ENCODE assay signal across 8 mouse cellular contexts in the genomic region with DNA sequence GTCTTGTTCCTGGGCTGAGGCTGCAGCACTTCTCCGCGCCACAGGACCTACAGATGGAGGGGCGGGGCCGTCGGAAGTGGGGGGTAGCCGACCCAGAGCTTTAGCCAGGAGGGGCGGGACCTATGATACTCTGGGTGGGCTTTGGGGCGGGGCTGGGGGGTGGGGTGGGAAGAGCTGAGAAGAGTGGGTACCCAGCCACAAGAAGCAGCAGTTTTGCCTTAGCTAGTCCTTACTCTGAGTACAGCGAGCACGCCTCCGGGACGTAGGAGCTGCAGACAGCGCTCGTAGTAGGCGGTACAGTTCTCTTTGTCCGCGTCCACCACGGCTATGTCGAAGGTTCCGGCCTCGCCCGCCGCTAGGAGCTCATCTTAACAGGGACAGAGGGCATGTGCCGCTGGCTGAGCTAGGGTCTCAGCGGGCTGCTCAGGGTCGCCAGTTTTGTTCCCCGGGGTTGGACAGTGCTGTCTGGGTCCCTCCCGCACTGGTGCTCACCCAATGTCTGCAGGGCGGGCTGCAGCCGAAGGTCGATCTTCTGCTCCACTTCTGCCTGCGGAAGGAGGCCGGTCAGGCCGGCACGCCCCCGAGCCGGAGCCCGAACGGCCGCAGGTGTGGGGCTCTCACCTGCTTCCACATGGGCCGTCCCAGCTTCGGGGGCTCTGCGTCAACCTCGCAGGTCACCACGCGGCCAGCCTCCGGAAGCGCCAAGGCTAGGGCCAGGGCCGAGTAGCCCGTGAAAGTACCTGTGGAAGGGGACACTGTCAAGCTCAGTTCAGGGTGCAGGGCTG. TPM values are rescaled to one million over a fixed set of nuclear protein-coding genes. Genes with fewer than 3 reads are reported as not detected.
DNase-seq lines count a peak whose midpoint lies in the region; ATAC-seq and TF ChIP-seq lines count a peak whose summit lies in the region.

No protein-coding gene starts in this region.

- H3K4me1 ChIP-seq in heart, embryonic 10.5 days: peaks cover 70% of the 10 kb centered on the region
- no peaks in the 10 kb centered on the region for H3K4me1 ChIP-seq in embryonic fibroblast, embryonic 13.5 days (ENCODE audit: control insufficient read depth, insufficient read depth, low read length)
- peaks cover 8% of the 10 kb centered on the region for H3K4me1 ChIP-seq in hindbrain, embryonic 16.5 days (ENCODE audit: control insufficient read depth, insufficient read depth, low read depth, low read length)
- H3K4me1 ChIP-seq in liver, adult 2 months (ENCODE audit: control insufficient read depth, insufficient read depth, low read length): peaks cover 7% of the 10 kb centered on the region

- peak; percentile 49; the same call in 1 of the 2 replicates for TF ChIP-seq POLR2A in embryonic fibroblast, embryonic 13.5 days (IDR thresholded peaks at IDR 0.05; ENCODE audit: low read depth, low read length)
- no peak for TF ChIP-seq POLR2A in liver, adult 2 months (IDR thresholded peaks at IDR 0.05; ENCODE audit: extremely low read depth, insufficient read depth, low read length)
- TF ChIP-seq POLR2A in myocyte (IDR thresholded peaks at IDR 0.05; ENCODE audit: insufficient read length, low read depth): peak; percentile 8

- H3K36me3 ChIP-seq in heart, embryonic 10.5 days: peaks cover 48% of the 10 kb centered on the region
- H3K36me3 ChIP-seq in hindbrain, embryonic 16.5 days (ENCODE audit: control insufficient read depth, insufficient read depth, low read length): peaks cover 7% of the 10 kb centered on the region
- H3K36me3 ChIP-seq in liver, adult 2 months (ENCODE audit: control insufficient read depth, insufficient read depth, low read length): peaks cover 10% of the 10 kb centered on the region
- H3K36me3 ChIP-seq in myocyte (ENCODE audit: control insufficient read depth, insufficient read depth): peaks cover 30% of the 10 kb centered on the region

- peak; percentile 6 for ATAC-seq in activated CD4-positive, CD25-positive, alpha-beta regulatory T cell, adult 4 months
- peak; percentile 51 for ATAC-seq in hindbrain, embryonic 16.5 days

- H3K9ac ChIP-seq in hindbrain, embryonic 16.5 days (ENCODE audit: low read depth, low read length): peak overlapping the region; percentile 92
- peak overlapping the region; percentile 65 for H3K9ac ChIP-seq in liver, adult 2 months (ENCODE audit: low read depth, low read length)

- peak; percentile 90 for DNase-seq in heart, embryonic 10.5 days (ENCODE audit: low spot score)
- DNase-seq in heart, adult 8-10 months (ENCODE audit: low spot score): no peak
- DNase-seq in liver, adult 2 months (ENCODE audit: extremely low read depth, low read depth, low spot score): no peak
- DNase-seq in thymus, postnatal 0 days (ENCODE audit: low spot score): peak; percentile 63

- TF ChIP-seq CTCF in embryonic fibroblast, embryonic 13.5 days (IDR thresholded peaks at IDR 0.05; ENCODE audit: borderline replicate concordance, insufficient read depth, low read length): no peak
- no peak for TF ChIP-seq CTCF in liver, adult 2 months (IDR thresholded peaks at IDR 0.05; ENCODE audit: low read depth, low read length)

- WGBS in heart, embryonic 10.5 days: under 1% methylated on average over 50 of the region's 50 CpGs
- 1% methylated on average over 50 of the region's 50 CpGs for WGBS in hindbrain, embryonic 16.5 days
- WGBS in liver, adult 2 months: 12% methylated on average over 49 of the region's 50 CpGs

- no peaks in the 10 kb centered on the region for H3K79me2 ChIP-seq in liver, adult 2 months (ENCODE audit: control insufficient read depth, insufficient read depth, low read length)
- no peaks in the 10 kb centered on the region for H3K79me2 ChIP-seq in myocyte (ENCODE audit: control insufficient read depth, insufficient read depth)

- H3ac ChIP-seq in myocyte (ENCODE audit: control insufficient read depth, insufficient read length): peak overlapping the region; percentile 26

- H3K27ac ChIP-seq in heart, embryonic 10.5 days: peak overlapping the region; percentile 94
- H3K27ac ChIP-seq in embryonic fibroblast, embryonic 13.5 days (ENCODE audit: insufficient read depth, low read length): peak overlapping the region; percentile 31; the same call in 1 of the 2 replicates
- peak overlapping the region; percentile 72 for H3K27ac ChIP-seq in hindbrain, embryonic 16.5 days (ENCODE audit: low read depth, low read length)
- no peak overlapping the region for H3K27ac ChIP-seq in liver, adult 2 months (replicated peaks; ENCODE audit: insufficient read depth, low read depth, low read length)

- H3K4me3 ChIP-seq in heart, embryonic 10.5 days: peak overlapping the region; percentile 81
- peak overlapping the region; percentile 51 for H3K4me3 ChIP-seq in embryonic fibroblast, embryonic 13.5 days (ENCODE audit: insufficient read depth, low read length)
- peak overlapping the region; percentile 76 for H3K4me3 ChIP-seq in hindbrain, embryonic 16.5 days (ENCODE audit: low read length)
- peak overlapping the region; percentile 72; the same call in 1 of the 2 replicates for H3K4me3 ChIP-seq in liver, adult 2 months (ENCODE audit: insufficient read depth, low read depth, low read length)
- peak overlapping the region; percentile 59 for H3K4me3 ChIP-seq in myocyte

- H3K27me3 ChIP-seq in heart, embryonic 10.5 days (ENCODE audit: insufficient read depth, poor library complexity, severe bottlenecking): no peaks in the 10 kb centered on the region
- H3K27me3 ChIP-seq in hindbrain, embryonic 16.5 days (replicated peaks; ENCODE audit: control insufficient read depth, insufficient read depth, low read length): no peaks in the 10 kb centered on the region
- no peaks in the 10 kb centered on the region for H3K27me3 ChIP-seq in liver, adult 2 months (ENCODE audit: control insufficient read depth, insufficient read depth, low read length)
- no peaks in the 10 kb centered on the region for H3K27me3 ChIP-seq in myocyte (ENCODE audit: control insufficient read depth, insufficient read depth, insufficient read length)

- peak overlapping the region; percentile 92 for H3K4me2 ChIP-seq in hindbrain, embryonic 16.5 days (ENCODE audit: low read length)
- H3K4me2 ChIP-seq in myocyte (ENCODE audit: low read depth): peak overlapping the region; percentile 93

- H3K9me3 ChIP-seq in heart, embryonic 10.5 days: no peaks in the 10 kb centered on the region
- H3K9me3 ChIP-seq in hindbrain, embryonic 16.5 days (ENCODE audit: control insufficient read depth, low read length): no peaks in the 10 kb centered on the region

TF ChIP-seq in myocyte, 11 proteins besides CTCF, POLR2A, EP300 and RAD21:
- TF ChIP-seq REST (IDR thresholded peaks at IDR 0.05; ENCODE audit: insufficient read depth, insufficient read length) (no peak), POLR2AphosphoS2 (IDR thresholded peaks at IDR 0.05; ENCODE audit: insufficient read length, low read depth) (peak; percentile 76)

RNA-seq across cellular contexts. Expression of a gene that starts 1.2 kb away (rescaled TPM):
- 48.1 and 52.2 TPM in 2 replicates for polyA plus RNA-seq in heart, embryonic 10.5 days (2016; fragmentation: Nextera tagmentation; extraction: Ambion mirVana)
- 10 to 100 TPM in 2 of 4 experiments, 1 to 10 TPM in 2; 8.4 to 12.0 (median 10.3) TPM for total RNA-seq in heart, adult 8-10 months (2022)
- polyA plus RNA-seq in activated CD4-positive, CD25-positive, alpha-beta regulatory T cell, adult 4 months (2017; shearing (Covaris generic)): 10 to 100 TPM; 17.4 to 27.6 TPM
- 7.3 and 9.8 TPM in 2 replicates for polyA plus RNA-seq in embryonic fibroblast, embryonic 13.5 days (2011; ENCODE audit: insufficient read length, low read depth, missing spikeins)
- 59.2 and 68.9 TPM in 2 replicates for polyA plus RNA-seq in hindbrain, embryonic 16.5 days (2015; fragmentation: Nextera tagmentation; extraction: Ambion mirVana)
- total RNA-seq in liver, adult 2 months (2014; rRNA removed): 4.1 and 8.0 TPM in 2 replicates
- 8.6 and 10.1 TPM in 2 replicates for polyA plus RNA-seq in liver, adult 2 months (2012; rRNA removed)
- 47.1 TPM for polyA plus RNA-seq in myocyte (2012; fragmentation: generic; extraction: Trizol)
- 26.3 and 29.1 TPM in 2 replicates for polyA plus RNA-seq in thymus, postnatal 0 days (2015; fragmentation: Nextera tagmentation; extraction: Ambion mirVana)

RNA-seq across cellular contexts. Expression of a gene that starts 22.5 kb away (rescaled TPM):
- 377 and 438 TPM in 2 replicates for polyA plus RNA-seq in heart, embryonic 10.5 days (2016; fragmentation: Nextera tagmentation; extraction: Ambion mirVana)
- 100 to 1,000 TPM; 468 to 498 (median 480) TPM for total RNA-seq in heart, adult 8-10 months (2022)
- polyA plus RNA-seq in activated CD4-positive, CD25-positive, alpha-beta regulatory T cell, adult 4 months (2017; shearing (Covaris generic)): 100 to 1,000 TPM; 247 to 248 TPM
- polyA plus RNA-seq in embryonic fibroblast, embryonic 13.5 days (2011; ENCODE audit: insufficient read length, low read depth, missing spikeins): 232 and 288 TPM in 2 replicates
- polyA plus RNA-seq in hindbrain, embryonic 16.5 days (2015; fragmentation: Nextera tagmentation; extraction: Ambion mirVana): 300 and 327 TPM in 2 replicates
- 87.0 and 89.3 TPM in 2 replicates for total RNA-seq in liver, adult 2 months (2014; rRNA removed)
- polyA plus RNA-seq in liver, adult 2 months (2012; rRNA removed): 66.0 and 108 TPM in 2 replicates
- 314 TPM for polyA plus RNA-seq in myocyte (2012; fragmentation: generic; extraction: Trizol)
- 266 and 279 TPM in 2 replicates for polyA plus RNA-seq in thymus, postnatal 0 days (2015; fragmentation: Nextera tagmentation; extraction: Ambion mirVana)

Comparison
In these comparisons a context has a peak if more than half of its experiments do, and no peak if none do; other contexts are left out.
1. DNase-seq: peak in heart, embryonic 10.5 days (single experiment) and thymus, postnatal 0 days (single experiment); none in heart, adult 8-10 months (single experiment) and liver, adult 2 months (single experiment).
2. Peak in every context shown above with its lines, with median percentiles within 50 percentile points of each other: H3K4me3 ChIP-seq.